Mouse (Mus musculus) E14TG2a.4 (cell line): Measurements from ENCODE around the gene Clstn1.

ENCODE experiments used
- CTCF ChIP-seq: conservative IDR thresholded peaks from 2 replicates; pipeline ENCODE4 v1.5.1; 2014; ENCODE audit warnings: low read length
- POU5F1 ChIP-seq: IDR thresholded peaks from 2 replicates; pipeline ENCODE4 v1.6.1; 2014; ENCODE audit warnings: low read length, borderline replicate concordance

DNA sequence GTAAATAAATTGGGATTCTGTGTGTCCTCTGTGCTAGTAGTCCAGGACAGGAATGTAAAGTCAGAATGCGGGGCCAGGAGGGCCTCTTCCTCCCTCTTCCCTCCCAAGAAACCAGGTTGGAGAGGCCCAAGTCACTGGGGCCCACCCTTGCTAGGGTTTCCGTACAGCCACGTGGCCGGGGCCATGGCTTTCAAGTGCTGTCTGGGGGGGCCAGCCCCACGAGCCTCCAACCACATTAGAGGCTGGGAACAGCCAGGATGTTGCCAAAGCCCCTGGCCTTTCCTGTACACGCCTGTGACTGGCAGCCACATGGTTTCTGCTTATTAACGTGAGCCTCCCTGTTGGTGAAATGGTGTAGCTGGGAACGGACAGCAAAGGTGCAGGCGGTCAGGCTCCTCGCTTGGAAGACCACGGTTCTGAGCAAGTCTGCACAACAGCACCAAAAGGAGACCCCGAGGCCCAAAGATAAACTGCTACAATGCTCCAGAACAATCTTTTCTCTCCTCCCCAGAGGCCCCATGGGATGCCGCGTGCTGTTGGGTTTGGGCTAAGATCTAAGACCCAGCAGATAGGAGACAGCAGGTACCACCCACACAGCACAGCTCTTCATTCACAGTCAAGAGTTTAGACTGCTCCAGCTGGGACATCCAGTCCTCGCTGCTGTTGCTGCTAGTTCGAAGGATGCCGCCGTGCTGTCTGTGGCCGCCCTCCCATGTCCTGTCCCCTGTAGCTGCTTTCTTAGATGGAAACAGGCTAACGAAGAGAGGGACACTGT, 62.0 kb downstream of the Clstn1 start:
- no peak for TF ChIP-seq CTCF
- no peak for TF ChIP-seq POU5F1
